Mouse (Mus musculus): ENCODE results near the gene Tyro3.

Gene Tyro3

DNA sequence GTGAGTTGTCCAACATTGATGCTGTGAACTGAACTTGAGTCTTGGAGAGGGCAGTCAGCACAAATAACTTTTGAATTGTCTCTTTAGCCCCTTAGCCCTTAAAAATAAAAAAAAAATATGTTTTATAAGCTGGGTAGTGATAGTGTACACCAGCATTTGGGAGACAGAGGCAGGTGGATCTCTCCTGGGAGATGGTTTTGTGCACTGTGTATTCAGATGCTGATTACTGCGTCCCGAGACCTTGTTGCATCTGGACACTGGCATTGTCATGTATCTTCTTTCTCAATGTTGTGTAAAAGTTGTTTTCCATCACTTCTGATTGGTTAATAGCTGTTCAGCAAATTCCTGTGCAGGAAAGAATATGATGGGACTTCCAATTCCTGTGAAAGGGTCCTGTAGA, 59.8 kb downstream of the Tyro3 start:
- no peak for DNase-seq (ENCODE audit: low spot score)

GRCm38 (mm10) chr2:119864484-119864883, 67.0 kb downstream of the Tyro3 start:
- DNase-seq (ENCODE audit: low spot score) = no peak

Data from ovary, postnatal 14 days (tissue).